Mouse (Mus musculus) heart, adult 9 months (tissue): Measurements from ENCODE around the gene Decr2.
"Not testable (repeated sequence)": the region's sequence is repeated elsewhere in the genome, so short reads cannot be mapped to it uniquely, and the experiment has no call there.

Experiments used
- DNase-seq, 2 experiments: peaks; one replicate each; pipeline ENCODE4 v3.0.0; 2022; ENCODE audit warnings: low spot score in 2 of 2

The Decr2 gene

GRCm38 (mm10) chr17:26089905-26090632 is at the start of gene Decr2:
Gene Decr2 (minus strand): TSS chr17:26090337.
- peak; percentile 87 to 90 for DNase-seq

- DNase-seq: no peak
Observed at GRCm38 (mm10) chr17:26138901-26139381, 48.8 kb upstream of the Decr2 start.

GRCm38 (mm10) chr17:26138239-26138836 is 48.2 kb upstream of the Decr2 start, which contains the start of gene Axin1:
Gene Axin1 (plus strand): TSS chr17:26138688.
- DNase-seq: peak; percentile 93 to 94

GRCm38 (mm10) chr17:26137751-26138130 is 47.6 kb upstream of the Decr2 start:
- no peak for DNase-seq

- no peak for DNase-seq
Observed at GRCm38 (mm10) chr17:26137106-26137750, 47.1 kb upstream of the Decr2 start.

- no peak for DNase-seq
Observed at GRCm38 (mm10) chr17:26131856-26132853, 42.0 kb upstream of the Decr2 start.

GRCm38 (mm10) chr17:26131062-26131732 is 41.1 kb upstream of the Decr2 start:
- DNase-seq: no peak

GRCm38 (mm10) chr17:26125226-26125625 is 35.1 kb upstream of the Decr2 start:
- no peak for DNase-seq

GRCm38 (mm10) chr17:26124560-26124959 is 34.4 kb upstream of the Decr2 start:
- DNase-seq: no peak

- DNase-seq: peak; percentile 92
Observed at GRCm38 (mm10) chr17:26123267-26123684, 33.1 kb upstream of the Decr2 start, which contains the start of gene Mrpl28. Gene Mrpl28 (plus strand): TSS chr17:26123500.

GRCm38 (mm10) chr17:26122431-26123140 is 32.4 kb upstream of the Decr2 start:
- no peak for DNase-seq

GRCm38 (mm10) chr17:26119766-26120710 is 29.9 kb upstream of the Decr2 start:
- DNase-seq: no peak

- DNase-seq: no peak
Observed at GRCm38 (mm10) chr17:26116503-26117258, 26.5 kb upstream of the Decr2 start.

GRCm38 (mm10) chr17:26115956-26116487 is 25.9 kb upstream of the Decr2 start:
- no peak for DNase-seq

GRCm38 (mm10) chr17:26115205-26115898 is 25.2 kb upstream of the Decr2 start:
- DNase-seq: no peak

- DNase-seq: not testable (repeated sequence)
Observed at GRCm38 (mm10) chr17:26114461-26114860, 24.3 kb upstream of the Decr2 start.

- no peak for DNase-seq
Observed at GRCm38 (mm10) chr17:26114061-26114460, 23.9 kb upstream of the Decr2 start.
